Mouse (Mus musculus) ZHBTc4 (cell line): ENCODE results near the gene Lrig2.

Experiments used
- DNase-seq: peaks from one replicate; pipeline ENCODE4 v3.0.0-alpha.2; 2011; ENCODE audit warnings: low read depth, low spot score

Lrig2 gene

DNA sequence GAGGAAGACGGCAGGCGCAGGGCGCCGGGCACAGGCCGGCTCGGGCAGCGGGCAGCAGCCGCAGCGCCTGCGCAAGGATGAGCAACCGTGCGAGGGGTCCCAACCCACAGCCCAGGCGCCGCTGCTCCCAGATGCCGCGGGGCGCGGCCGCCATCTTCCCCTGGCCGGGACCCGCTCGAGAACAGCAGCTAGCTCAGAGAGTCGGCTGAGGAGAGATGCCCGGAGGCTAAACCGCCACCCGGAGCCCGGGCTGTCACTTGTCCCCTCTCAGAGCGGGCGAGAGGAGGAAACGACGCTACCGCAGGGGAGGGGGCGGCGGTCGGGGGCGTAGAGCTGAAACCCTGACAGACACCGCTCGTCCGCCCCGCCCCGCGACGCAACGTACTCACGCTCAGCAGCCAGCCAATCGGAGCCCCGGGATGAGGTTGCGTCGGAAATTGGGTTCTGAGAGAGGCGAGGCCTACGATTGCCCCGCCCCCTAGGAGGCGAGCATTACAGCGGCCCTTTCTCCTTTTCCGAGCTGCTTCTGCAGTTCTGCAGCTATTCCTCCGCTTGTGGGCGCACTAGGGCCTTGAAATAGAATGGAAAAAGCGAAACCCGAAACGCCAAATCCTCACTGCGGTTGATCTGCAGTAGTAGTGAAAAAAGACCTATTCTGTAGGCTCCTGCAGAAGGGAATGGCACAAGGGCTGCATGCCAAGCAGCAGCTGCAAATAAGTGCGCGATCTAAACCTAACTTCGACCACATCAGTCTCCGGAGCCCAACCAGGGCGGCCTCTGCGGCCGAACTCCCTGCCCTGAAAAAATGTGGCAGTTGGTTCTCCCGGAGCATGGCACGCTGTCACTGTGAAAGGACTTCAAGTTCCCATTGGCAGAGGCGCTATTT is at the start of gene Lrig2:
Gene Lrig2 (minus strand): TSS at position 381 of the 886 bp plus-strand sequence.
- peak; percentile 99 for DNase-seq

DNA sequence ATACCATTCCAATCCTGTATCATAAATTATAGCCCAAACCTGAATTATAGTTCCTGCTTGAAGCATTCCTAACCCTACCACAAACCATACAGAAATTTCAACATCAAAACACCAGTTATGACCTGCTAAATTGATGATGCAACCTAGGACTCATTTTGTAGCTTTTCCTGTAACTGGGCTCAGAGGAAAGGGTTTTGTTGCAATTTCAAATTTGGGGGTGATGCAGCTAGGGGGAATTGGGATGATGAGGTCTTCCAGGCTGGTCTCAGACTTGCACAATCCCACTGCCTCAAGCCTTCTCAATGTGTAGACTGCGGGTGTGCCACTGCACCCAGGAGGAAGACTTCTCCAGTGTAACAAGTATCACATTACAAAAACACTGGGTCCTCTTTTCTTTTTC is 44.9 kb upstream of the Lrig2 start:
- no peak for DNase-seq

DNA sequence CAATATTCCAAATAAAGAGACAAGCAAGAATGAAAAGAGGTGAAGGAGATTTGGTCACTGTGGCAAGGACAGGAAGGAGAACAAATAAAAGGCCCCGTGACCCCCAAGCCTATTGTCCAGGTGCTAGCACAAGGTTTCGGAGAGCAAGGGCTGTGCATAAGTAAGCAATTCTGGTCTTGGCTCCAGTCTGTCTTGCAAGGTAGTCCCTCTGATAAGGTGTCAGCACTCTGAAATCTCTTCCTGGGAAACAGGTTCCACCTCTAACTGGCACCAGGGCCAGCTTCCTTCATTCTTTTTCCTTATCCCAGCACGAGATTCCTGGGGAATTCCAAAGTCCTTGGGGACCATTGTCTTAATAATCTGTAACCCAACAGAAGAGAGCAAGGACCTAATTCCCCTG is 38.9 kb upstream of the Lrig2 start:
- no peak for DNase-seq

DNA sequence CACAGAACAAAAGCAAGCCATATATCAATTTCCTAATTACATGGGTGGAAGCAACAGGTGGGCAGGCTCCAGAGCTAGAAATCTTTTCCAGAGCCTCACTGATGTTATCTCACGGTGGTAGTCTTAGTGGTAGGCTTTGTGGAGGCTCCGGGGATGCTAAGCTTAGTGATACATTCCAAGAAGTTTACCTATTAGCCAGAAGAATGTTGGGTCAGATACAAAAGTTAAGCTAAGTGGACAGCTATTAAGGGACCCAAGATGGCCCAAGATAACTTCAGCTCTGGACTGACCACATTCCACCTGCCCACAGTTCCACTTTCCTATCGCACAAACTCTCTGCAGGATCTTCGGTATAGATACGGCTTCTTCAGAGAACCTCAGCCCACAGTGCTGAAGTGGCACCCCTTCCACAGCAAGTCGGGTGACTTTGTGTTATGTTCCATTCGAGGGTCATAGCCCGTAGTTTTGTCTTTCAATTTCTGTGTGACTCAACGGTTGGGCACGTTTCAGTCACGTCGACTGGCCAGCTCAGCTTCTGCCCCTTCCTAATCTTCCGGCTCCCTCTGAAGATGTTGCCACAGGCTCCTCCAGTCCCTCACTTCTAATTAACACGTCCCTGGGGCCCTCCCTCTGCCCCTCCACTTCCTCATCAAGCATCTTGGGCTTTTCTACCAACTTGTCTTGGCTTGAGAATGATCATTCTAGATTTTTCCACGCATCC is 36.8 kb upstream of the Lrig2 start:
- no peak for DNase-seq

DNA sequence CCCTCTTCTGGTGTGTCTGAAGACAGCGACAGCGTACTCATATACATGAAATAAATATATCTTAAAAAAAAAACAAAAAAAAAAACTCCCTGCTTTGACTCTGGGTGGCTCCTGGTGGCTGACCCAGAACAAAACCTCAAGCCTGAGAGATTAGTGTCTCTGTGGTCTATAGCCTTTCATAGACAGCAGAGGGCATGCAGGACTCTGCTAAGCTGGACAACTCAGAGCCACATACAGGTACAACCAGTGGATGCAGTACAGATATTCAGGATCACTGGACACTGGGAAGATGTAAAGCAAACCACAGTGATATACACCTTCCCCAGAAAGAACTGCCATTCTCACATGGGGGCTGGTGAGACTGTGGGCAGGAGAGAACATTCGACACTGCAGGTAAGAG is 32.1 kb upstream of the Lrig2 start:
- DNase-seq: no peak

DNA sequence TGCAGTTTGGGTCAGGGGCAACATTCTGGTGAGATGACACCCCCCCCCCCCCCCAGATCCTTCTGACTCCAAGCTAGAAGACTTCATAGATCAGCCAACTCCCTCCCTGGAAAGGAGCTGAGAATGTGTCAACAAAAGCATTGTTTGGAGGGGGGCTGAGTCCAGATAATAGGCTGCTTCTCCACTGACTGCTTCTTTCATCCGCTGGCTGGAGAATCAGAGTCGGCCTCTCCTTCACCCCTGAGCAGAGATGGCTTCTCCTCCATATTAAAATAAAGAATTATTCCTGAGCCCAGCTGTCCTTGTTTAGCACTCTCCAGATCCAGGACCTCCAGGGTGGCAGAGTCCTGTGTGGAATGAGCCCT is 30.3 kb upstream of the Lrig2 start:
- DNase-seq: no peak

DNA sequence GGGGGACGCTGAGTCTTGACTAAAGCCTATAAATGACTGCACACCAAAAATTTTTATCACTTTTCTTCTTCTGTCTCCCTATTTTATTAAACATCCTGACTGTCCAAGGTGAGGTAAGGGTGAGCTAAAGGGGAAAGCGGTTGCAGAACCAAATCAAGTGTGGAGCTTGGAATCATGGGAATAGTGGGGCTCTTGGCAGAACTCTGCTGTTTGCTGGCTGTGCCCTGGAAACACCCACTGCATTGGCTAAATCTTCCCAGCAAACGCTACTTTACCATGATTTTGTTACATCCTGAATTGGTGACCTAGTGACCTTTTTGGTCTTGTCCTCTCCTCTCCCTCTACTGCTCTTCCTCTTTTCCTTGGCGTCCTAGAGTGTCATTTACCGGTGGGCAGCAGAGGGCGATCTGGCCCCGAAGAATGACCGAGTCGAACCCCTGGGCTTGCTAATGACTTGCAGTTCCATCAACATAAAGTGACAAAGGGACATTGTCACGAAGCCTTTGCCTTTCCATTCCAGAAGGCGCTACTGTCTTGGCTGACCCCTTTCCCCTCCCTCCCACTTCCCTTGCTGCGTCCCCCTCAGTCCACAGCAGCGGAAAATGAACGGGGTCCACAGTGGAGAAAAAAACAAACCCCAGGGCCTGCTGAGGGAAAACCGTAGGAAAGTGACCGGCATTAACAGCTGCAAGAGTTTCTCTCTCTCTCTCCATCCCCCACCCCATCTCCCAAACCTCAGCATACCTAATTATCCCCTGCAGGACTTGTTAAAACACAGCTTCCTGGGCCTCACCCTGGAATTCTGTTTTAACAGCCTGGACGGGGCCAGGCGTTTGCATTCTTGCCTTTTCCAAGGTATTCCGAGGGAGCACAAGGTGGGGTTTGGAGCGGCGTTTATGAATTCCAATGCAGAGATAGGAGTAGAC is 29.7 kb upstream of the Lrig2 start:
- peak; percentile 81 for DNase-seq

DNA sequence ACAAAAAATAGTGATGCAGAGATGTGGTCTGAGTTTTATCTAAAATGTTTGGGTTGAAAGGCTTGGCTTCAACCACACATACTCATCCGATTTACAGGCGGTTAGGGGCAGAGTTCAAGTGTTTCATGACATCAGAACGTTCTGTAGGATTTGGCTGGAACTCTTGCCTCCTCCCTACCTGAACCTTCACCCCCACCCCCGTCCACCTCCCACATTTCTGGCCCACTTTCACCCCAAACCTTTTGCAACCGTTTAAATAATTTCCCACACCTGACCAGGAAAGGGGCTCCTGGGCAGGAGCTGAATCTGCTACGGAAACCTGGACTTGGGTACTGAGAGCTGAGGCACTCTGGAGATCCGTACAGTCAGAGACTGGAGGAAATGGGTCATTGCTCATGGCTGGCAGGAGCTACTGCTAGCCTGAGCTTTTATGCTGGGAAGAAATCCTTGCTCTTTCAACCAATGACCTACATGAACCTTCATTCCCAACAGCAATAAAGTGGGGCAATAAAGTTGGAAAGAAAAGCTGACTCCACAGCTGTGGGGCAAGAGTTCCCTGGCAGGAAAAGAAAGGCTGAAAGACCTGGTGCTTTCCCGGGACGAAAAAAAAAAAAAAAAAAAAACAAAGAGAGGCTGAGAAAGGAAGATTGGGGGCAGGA is 28.9 kb upstream of the Lrig2 start:
- DNase-seq: no peak

DNA sequence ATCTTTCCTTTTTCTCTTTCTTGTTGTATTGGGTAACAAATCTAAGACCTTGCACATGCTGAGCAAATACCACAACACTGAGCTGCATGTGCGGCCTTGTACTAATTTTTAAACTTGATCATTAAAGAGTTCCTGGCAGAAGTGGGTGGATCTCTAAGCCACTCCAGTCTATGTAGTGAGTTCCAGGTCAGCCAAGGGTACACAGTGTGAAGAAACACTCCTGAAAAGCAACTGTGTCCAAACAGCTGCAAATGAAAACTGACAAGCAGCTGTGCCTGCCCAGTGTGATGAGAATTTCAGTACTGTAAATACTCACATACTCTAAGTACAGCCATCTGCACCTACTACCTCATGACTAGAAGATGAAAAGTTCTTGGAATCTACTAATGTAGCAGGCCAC is 21.5 kb upstream of the Lrig2 start:
- DNase-seq: no peak

DNA sequence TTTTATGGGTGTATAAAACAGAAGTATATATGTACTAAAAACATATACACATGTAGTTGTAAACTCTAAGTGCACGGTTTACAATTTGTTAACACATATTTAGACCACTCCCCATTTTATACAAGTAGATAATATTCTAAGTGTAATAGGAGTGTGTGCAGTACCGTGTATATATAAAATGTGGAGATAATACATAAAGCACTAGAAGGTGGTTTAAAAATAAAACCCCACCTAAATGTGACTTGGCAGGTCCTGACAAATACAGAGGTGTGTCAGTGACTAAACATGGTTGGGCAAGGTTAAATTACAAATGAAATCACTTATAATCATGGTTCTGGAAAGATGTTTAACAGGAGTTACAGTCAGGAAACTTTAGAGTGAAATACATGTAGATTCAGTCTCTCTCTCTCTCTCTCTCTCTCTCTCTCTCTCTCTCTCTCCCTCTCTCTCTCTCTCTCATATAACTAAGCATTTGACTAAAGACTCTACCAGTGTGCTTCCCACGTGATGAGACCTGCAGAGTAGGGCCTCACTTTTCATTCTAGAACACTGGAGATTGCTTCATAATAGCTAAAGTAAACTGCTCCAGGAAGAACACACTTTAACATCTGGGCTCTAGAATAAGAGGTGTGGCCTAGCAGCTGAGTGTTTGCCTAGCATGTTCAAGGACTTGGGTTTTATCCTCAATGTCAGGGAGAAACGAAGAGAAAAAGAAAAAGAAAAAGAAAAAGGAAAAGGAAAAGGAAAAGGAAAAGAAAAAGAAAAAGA is 14.6 kb upstream of the Lrig2 start:
- DNase-seq: no peak

DNA sequence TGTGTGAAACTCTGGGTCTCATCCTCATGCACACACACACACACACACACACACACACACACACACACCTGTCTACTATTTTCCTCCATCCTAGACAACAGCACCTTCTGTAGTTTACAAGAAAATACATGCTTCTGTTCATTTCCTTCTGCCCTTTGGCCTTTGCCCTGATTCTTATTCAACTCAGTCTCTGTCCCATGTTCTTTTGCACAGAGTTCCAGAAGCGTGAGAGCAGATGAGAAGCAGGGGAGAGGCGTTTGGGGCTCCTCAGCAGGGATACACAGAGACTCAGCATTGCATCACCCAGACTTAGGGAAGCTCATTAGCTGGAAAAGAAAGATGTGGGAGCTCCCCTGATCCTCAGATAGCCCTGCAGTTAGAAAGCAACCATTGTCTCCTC is 13.8 kb upstream of the Lrig2 start:
- no peak for DNase-seq

DNA sequence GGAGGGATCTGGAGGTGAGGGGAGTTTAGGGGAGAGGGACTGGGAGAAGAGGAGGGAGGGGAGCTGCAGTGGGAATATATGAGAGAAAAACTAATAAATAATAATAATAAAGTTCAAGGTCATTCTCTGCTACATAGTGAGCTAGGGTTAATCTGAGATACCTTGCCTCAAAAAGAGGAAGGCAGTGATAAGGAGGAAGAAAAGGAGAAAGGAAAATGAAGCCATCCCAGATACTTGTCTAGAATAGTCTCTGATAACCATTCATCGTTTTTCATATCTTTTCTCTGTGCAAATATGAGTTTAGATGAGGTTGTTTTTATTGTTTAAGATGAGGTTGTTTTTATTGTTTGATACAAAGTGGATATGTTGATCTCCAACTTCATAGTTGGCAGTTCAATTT is 13.3 kb upstream of the Lrig2 start:
- DNase-seq: no peak

DNA sequence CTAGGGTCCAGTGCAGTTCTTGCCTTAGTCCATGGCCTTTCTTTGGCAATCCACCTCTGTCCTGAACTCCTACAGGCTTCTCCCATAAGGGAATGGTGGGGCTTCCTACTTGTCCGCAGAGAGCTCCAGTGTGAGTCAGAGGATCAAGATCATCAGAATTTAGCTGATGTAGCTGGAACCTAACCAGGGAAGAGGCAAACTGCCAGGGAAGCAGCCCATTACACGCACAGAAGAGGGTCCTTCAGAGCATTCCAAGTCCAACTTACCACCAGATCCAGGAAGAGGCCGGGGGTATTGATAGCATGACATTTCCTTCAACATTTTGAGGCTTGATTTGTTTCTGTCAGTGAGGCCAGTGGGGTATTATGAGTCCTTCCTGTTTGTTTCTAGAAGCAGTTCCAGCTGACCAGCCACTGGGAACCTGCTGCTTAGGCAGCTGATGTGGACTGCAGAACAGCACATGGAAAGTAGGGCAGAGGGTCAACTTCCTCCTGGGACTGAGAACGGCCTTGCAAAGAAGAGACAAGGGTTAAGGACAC is 11.7 kb upstream of the Lrig2 start:
- no peak for DNase-seq

DNA sequence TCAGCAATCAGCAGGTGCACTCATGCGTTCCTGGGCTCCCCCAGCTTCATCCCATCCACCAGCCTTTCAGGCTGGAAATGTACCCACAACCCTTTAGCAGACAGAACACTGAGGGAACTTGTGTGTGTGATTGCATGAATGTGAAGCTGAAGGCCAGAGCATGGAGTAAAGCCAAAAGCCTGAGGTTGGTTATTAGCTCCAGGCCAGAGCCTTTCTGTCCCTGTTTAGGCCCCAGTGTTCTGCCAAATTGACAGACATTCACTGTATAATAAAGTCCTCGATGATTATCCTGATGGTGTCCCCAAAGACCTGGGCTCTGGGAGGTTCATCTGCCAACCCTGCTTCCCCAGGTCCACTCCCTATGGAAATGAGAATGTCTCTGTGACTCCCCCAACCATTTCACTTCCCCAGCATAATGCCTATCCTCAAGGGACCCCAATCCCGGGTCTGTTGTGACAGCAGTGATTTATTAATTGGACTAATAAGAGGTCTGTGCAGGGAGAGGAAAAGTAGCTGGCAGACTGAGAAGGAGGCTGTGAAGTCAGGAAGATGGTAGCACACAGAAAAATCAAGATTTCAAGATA is 9.7 kb upstream of the Lrig2 start:
- DNase-seq: no peak

DNA sequence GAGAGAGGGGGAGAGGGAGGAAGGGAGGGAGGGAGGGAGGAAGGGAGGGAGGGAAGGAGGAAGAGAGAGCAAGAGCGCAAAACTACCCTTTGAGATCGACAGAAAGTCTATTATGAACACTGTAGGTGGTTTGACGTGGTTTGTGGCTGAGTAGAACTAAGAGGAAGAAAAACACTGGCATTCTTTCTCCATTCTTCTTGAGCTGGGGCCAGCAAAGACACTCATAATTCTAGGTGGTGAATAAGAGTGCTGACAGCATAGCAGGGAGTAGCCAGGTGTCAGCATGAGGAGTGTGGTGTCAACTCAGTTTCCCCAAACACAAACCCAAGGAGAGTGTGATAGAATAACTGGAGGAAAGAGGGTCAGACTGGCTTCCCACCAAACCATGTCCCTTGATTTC is 8.8 kb upstream of the Lrig2 start:
- DNase-seq: no peak

DNA sequence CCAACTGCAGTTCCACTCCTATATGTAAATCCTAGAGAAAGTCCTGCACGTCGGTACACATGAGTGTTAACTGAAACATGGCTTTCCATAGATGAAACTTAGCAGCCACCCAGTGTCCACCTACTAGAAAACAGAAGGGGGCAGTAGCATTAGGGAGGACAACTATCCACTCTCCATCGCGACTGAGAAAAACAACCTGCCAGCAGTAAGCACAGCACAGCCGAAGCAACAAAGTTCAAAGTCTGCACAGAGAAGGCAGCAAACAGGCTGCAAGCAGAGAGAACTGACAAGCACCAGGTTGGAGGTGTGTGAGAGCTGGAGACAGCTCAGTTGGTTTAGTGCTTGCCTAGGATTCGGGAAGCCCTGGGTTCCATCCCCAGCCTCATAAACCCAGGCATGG is 7.2 kb upstream of the Lrig2 start:
- no peak for DNase-seq

DNA sequence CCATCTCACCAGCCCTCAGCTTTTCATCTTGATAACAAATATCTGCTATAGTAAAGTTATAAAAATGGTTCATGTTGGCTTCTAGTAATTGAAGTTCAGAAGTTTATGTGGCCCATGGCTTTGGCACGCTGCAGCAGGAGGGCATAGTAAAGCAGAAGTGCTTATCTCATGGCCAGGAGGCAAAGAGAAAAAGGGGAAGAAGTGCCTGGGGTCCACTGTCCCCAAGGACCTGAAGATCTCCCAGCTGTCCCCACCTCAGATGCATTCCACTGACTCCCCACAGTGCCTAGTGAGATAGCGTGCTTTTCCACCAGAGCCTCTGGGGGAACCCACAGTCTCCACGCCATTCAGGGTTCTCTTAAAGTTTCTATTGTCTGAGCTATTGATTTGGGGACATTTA is 6.7 kb upstream of the Lrig2 start:
- DNase-seq: no peak

DNA sequence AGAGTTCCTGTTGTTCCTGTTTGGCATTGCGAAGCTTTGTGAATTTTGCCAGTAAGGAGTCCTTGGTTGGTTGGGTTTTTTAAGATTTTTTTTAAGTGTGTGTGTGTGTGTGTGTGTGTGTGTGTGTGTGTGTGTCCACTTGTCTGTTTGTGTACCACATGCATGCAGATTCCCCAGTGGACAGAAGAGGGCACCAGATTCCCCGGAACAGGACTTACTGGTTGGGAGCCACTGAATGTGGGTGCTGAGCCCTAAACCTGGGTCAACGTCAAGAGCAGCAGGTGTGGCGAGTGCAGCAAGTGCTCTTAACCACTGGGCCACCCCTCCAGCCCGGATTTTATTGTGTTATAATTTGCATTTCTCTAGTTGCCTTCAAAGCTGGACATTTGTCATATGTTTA is 5.4 kb upstream of the Lrig2 start:
- DNase-seq: peak; percentile 70

DNA sequence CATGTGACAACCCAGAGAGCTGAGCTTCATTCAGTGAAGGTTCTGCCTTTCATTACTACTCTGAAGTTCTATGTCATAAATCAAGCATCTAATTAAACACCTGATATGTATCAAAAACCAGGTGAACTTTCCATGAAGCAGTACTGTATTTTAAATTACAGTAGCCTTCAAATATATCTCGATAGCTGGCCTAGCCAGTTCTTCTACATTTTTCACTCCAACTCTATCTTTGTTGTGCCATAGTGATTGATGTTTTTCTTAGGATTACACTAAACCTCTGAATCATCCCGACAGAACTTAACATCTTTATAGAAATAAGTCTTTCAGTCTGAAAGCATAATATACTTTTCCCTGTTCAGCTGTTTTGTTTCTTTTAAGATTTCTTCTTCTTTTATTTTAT is 2.8 kb upstream of the Lrig2 start:
- DNase-seq: no peak

DNA sequence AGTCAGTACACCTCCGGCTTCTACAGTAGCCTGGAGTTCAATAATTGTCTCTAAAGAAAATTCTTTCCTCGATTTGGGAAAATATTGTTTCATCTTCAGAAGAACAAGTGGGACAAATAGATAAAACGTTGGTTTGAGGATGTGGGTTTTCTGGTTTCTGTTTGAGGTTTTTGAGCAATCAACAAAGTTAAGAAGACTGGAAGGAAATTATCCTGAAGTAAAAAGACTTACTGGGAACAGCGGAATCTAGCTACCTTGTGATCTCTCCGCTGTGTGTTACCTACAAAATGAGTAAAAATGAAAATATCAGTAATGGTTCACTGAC is 668 bp upstream of the Lrig2 start:
- no peak for DNase-seq
